ENCODE assay signal across 8 mouse cellular contexts in the genomic region with DNA sequence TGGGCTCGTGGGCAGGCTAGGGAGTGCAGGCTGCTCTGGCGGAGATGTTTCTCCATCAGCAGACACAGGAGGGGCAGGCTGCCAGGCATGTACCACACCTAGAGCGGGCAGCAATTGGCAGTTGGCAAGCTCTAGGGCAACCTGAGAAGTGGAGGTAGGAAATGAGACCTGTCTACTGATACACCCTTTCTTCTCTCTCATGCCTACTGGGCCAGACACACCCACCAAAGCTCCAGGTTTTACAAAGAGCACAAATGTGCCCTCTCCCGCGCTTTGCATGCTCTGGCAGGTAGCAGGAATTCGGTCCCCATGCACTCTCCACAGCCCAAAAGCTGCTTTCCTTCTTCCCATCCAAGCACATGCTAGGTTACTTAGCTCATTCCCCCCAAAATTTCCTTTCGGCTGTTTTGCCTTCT. TPM values are rescaled to one million over a fixed set of nuclear protein-coding genes. Genes with fewer than 3 reads are reported as not detected.
A peak's percentile ranks its signal among the peaks of the same experiment; 100 is the strongest.
DNase-seq lines count a peak whose midpoint lies in the region; ATAC-seq and TF ChIP-seq lines count a peak whose summit lies in the region.

No protein-coding gene starts in this region.

- ATAC-seq in embryonic facial prominence, embryonic 11.5 days (replicated peaks; ENCODE audit: insufficient number of reproducible peaks, low FRiP score, low TSS enrichment, low read depth) = peak; percentile 73
- ATAC-seq in hindbrain, embryonic 16.5 days = peak; percentile 63
- peak; percentile 44; the same call in 1 of the 2 replicates for ATAC-seq in limb, embryonic 11.5 days (ENCODE audit: insufficient number of reproducible peaks, low FRiP score, low TSS enrichment, low read depth)
- ATAC-seq in neural tube, embryonic 13.5 days (ENCODE audit: low read depth) = peak; percentile 49

- H3K27ac ChIP-seq in testis, adult 2 months (ENCODE audit: control insufficient read depth, insufficient read depth, low read depth, low read length) = no peak overlapping the region
- H3K27ac ChIP-seq in embryonic facial prominence, embryonic 11.5 days (replicated peaks; ENCODE audit: low read depth, low read length) = peak overlapping the region; percentile 95
- peak overlapping the region; percentile 89 for H3K27ac ChIP-seq in hindbrain, embryonic 16.5 days (ENCODE audit: low read depth, low read length)
- H3K27ac ChIP-seq in limb, embryonic 11.5 days (replicated peaks; ENCODE audit: low read depth, low read length) = peak overlapping the region; percentile 95
- peak overlapping the region; percentile 92 for H3K27ac ChIP-seq in neural tube, embryonic 13.5 days (replicated peaks)

- H3K9me3 ChIP-seq in embryonic facial prominence, embryonic 11.5 days (replicated peaks; ENCODE audit: control insufficient read depth, low read length) = no peaks in the 10 kb centered on the region
- no peaks in the 10 kb centered on the region for H3K9me3 ChIP-seq in hindbrain, embryonic 16.5 days (ENCODE audit: control insufficient read depth, low read length)
- no peaks in the 10 kb centered on the region for H3K9me3 ChIP-seq in limb, embryonic 11.5 days (ENCODE audit: control insufficient read depth, low read length)
- H3K9me3 ChIP-seq in neural tube, embryonic 13.5 days = no peaks in the 10 kb centered on the region

- H3K4me2 ChIP-seq in embryonic facial prominence, embryonic 11.5 days (ENCODE audit: low read depth, low read length) = peak overlapping the region; percentile 71
- peak overlapping the region; percentile 70 for H3K4me2 ChIP-seq in hindbrain, embryonic 16.5 days (ENCODE audit: low read length)
- H3K4me2 ChIP-seq in limb, embryonic 11.5 days (ENCODE audit: low read depth, severe bottlenecking) = peak overlapping the region; percentile 80
- H3K4me2 ChIP-seq in neural tube, embryonic 13.5 days = peak overlapping the region; percentile 65

- peak overlapping the region; percentile 11 for H3K4me3 ChIP-seq in testis, adult 2 months (ENCODE audit: control insufficient read depth, low read depth, low read length)
- peak overlapping the region; percentile 71 for H3K4me3 ChIP-seq in embryonic facial prominence, embryonic 11.5 days (ENCODE audit: low read depth, low read length)
- H3K4me3 ChIP-seq in hindbrain, embryonic 16.5 days (ENCODE audit: low read length) = peak overlapping the region; percentile 69
- H3K4me3 ChIP-seq in limb, embryonic 11.5 days (ENCODE audit: low read depth, low read length) = peak overlapping the region; percentile 77
- peak overlapping the region; percentile 74 for H3K4me3 ChIP-seq in neural tube, embryonic 13.5 days

- DNase-seq in testis, postnatal 14 days (ENCODE audit: low spot score) = no peak
- peak; percentile 73 for DNase-seq in embryonic facial prominence, embryonic 11.5 days (ENCODE audit: low spot score)
- peak; percentile 75 for DNase-seq in limb, embryonic 11.5 days (ENCODE audit: low spot score)
- DNase-seq in spleen, postnatal 14 days (ENCODE audit: low spot score in 2 of 2) = no peak
- DNase-seq in T-cell, adult 2 months (ENCODE audit: low spot score) = no peak

- H3K4me1 ChIP-seq in testis, adult 2 months (ENCODE audit: control insufficient read depth, insufficient read depth, low read length) = peaks cover 2% of the 10 kb centered on the region; the same call in 1 of the 2 replicates
- no peaks in the 10 kb centered on the region; the same call in 1 of the 2 replicates for H3K4me1 ChIP-seq in embryonic facial prominence, embryonic 11.5 days (ENCODE audit: control insufficient read depth, insufficient read depth, low read length)
- peaks cover 13% of the 10 kb centered on the region for H3K4me1 ChIP-seq in hindbrain, embryonic 16.5 days (ENCODE audit: control insufficient read depth, insufficient read depth, low read depth, low read length)
- H3K4me1 ChIP-seq in limb, embryonic 11.5 days (ENCODE audit: control insufficient read depth, insufficient read depth, low read length) = peaks cover 5% of the 10 kb centered on the region; the same call in 1 of the 2 replicates
- H3K4me1 ChIP-seq in neural tube, embryonic 13.5 days (replicated peaks) = peaks cover 59% of the 10 kb centered on the region

- no peak for TF ChIP-seq CTCF in testis, adult 2 months (IDR thresholded peaks at IDR 0.05; ENCODE audit: control insufficient read depth, insufficient read depth, insufficient replicate concordance, low read depth, low read length)

- no peaks in the 10 kb centered on the region for H3K27me3 ChIP-seq in testis, adult 2 months (ENCODE audit: control insufficient read depth, insufficient read depth, low read length)
- no peaks in the 10 kb centered on the region for H3K27me3 ChIP-seq in embryonic facial prominence, embryonic 11.5 days (ENCODE audit: control insufficient read depth, insufficient read depth, low read length)
- no peaks in the 10 kb centered on the region for H3K27me3 ChIP-seq in hindbrain, embryonic 16.5 days (replicated peaks; ENCODE audit: control insufficient read depth, insufficient read depth, low read length)
- no peaks in the 10 kb centered on the region for H3K27me3 ChIP-seq in limb, embryonic 11.5 days (ENCODE audit: control insufficient read depth, insufficient read depth, low read length)
- H3K27me3 ChIP-seq in neural tube, embryonic 13.5 days = no peaks in the 10 kb centered on the region

- TF ChIP-seq POLR2A in testis, adult 2 months (IDR thresholded peaks at IDR 0.05; ENCODE audit: control insufficient read depth, low read depth, low read length) = no peak

- no peaks in the 10 kb centered on the region for H3K36me3 ChIP-seq in testis, adult 2 months (ENCODE audit: control insufficient read depth, insufficient read depth, low read length)
- H3K36me3 ChIP-seq in embryonic facial prominence, embryonic 11.5 days (replicated peaks; ENCODE audit: control insufficient read depth, insufficient read depth, low read depth, low read length) = peaks cover 6% of the 10 kb centered on the region
- peaks cover 5% of the 10 kb centered on the region for H3K36me3 ChIP-seq in hindbrain, embryonic 16.5 days (ENCODE audit: control insufficient read depth, insufficient read depth, low read length)
- H3K36me3 ChIP-seq in limb, embryonic 11.5 days (ENCODE audit: control insufficient read depth, insufficient read depth, low read length) = no peaks in the 10 kb centered on the region; the same call in 1 of the 2 replicates
- H3K36me3 ChIP-seq in neural tube, embryonic 13.5 days = peaks cover 9% of the 10 kb centered on the region

- WGBS in embryonic facial prominence, embryonic 11.5 days = 1% methylated on average over 7 of the region's 7 CpGs
- WGBS in hindbrain, embryonic 16.5 days = 5% methylated on average over 7 of the region's 7 CpGs
- 6% methylated on average over 7 of the region's 7 CpGs for WGBS in limb, embryonic 11.5 days
- WGBS in neural tube, embryonic 13.5 days = 3% methylated on average over 7 of the region's 7 CpGs

- H3K9ac ChIP-seq in embryonic facial prominence, embryonic 11.5 days (replicated peaks; ENCODE audit: low read length) = peak overlapping the region; percentile 92
- H3K9ac ChIP-seq in hindbrain, embryonic 16.5 days (ENCODE audit: low read depth, low read length) = peak overlapping the region; percentile 82
- peak overlapping the region; percentile 93 for H3K9ac ChIP-seq in limb, embryonic 11.5 days (ENCODE audit: low read length)
- peak overlapping the region; percentile 92 for H3K9ac ChIP-seq in neural tube, embryonic 13.5 days

RNA-seq across cellular contexts. Expression of a gene that starts 0.7 kb away (rescaled TPM):
- 0.81 and 0.94 TPM in 2 replicates for polyA plus RNA-seq in testis, adult 2 months (2012; rRNA removed)
- 499 and 596 TPM in 2 replicates for polyA plus RNA-seq in embryonic facial prominence, embryonic 11.5 days (2014; fragmentation: Nextera tagmentation; extraction: Ambion mirVana)
- polyA plus RNA-seq in hindbrain, embryonic 16.5 days (2015; fragmentation: Nextera tagmentation; extraction: Ambion mirVana) = 800 and 988 TPM in 2 replicates
- polyA plus RNA-seq in limb, embryonic 11.5 days (2014; fragmentation: Nextera tagmentation; extraction: Ambion mirVana) = 616 and 623 TPM in 2 replicates
- 622 and 732 TPM in 2 replicates for polyA plus RNA-seq in neural tube, embryonic 13.5 days (2015; fragmentation: Nextera tagmentation; extraction: Ambion mirVana)

Comparison
In these comparisons a context has a peak if more than half of its experiments do, and no peak if none do; other contexts are left out.
1. H3K4me3 ChIP-seq: peak in every context shown above with its lines; median percentile 77 in limb, embryonic 11.5 days; 74 in neural tube, embryonic 13.5 days; 71 in embryonic facial prominence, embryonic 11.5 days; 69 in hindbrain, embryonic 16.5 days; 11 in testis, adult 2 months.
2. DNase-seq: peak in embryonic facial prominence, embryonic 11.5 days (single experiment) and limb, embryonic 11.5 days (single experiment); none in testis, postnatal 14 days (single experiment), spleen, postnatal 14 days (0 of 2) and T-cell, adult 2 months (single experiment).
3. RNA of a gene that starts 0.7 kb away (polyA plus RNA-seq): 800 to 988 TPM in hindbrain, embryonic 16.5 days, 616 to 623 TPM in limb, embryonic 11.5 days, 622 to 732 TPM in neural tube, embryonic 13.5 days and 499 to 596 TPM in embryonic facial prominence, embryonic 11.5 days; 0.81 to 0.94 TPM in testis, adult 2 months; every median in the first group is over 100 times any median in the second.
4. Peak in every context shown above with its lines, with median percentiles within 50 percentile points of each other: ATAC-seq, H3K4me2 ChIP-seq and H3K9ac ChIP-seq.